Mouse (Mus musculus) forebrain, embryonic 16.5 days (tissue): ENCODE results near the gene Selplg. TPM values are rescaled to one million over a fixed set of nuclear protein-coding genes. Genes with fewer than 3 reads are reported as not detected.

Experiments
- ATAC-seq: fragments of 200-750 bp; cut with Nextera tagmentation; 2 replicates; pipeline ENCODE4 v1.8.0; 2017; ENCODE audit warnings: mild to moderate bottlenecking, moderate library complexity
- H3K27ac ChIP-seq: fragments of 300-500 bp; sonication (generic); 2 replicates; pipeline ENCODE4 v1.5.1; 2014; ENCODE audit warnings: low read length, control low read depth
- H3K27me3 ChIP-seq: fragments of 300-500 bp; sonication (generic); replicated peaks from 2 replicates; pipeline ENCODE4 v1.6.1; 2014; ENCODE audit warnings: low read length; ENCODE audit not compliant: control insufficient read depth, insufficient read depth
- H3K36me3 ChIP-seq: fragments of 300-500 bp; sonication (generic); 2 replicates; pipeline ENCODE4 v1.6.1; 2014; ENCODE audit not compliant: control insufficient read depth, insufficient read depth
- H3K4me1 ChIP-seq: fragments of 300-500 bp; sonication (generic); replicated peaks from 2 replicates; pipeline ENCODE4 v1.6.1; 2014; ENCODE audit warnings: low read length; ENCODE audit not compliant: control insufficient read depth, insufficient read depth
- H3K4me2 ChIP-seq: fragments of 300-500 bp; sonication (generic); 2 replicates; pipeline ENCODE4 v1.6.1; 2014; ENCODE audit warnings: mild to moderate bottlenecking, low read length, control low read depth
- H3K4me3 ChIP-seq: fragments of 300-500 bp; sonication (generic); replicated peaks from 2 replicates; pipeline ENCODE4 v1.5.1; 2014; ENCODE audit warnings: mild to moderate bottlenecking, low read length, control low read depth
- H3K9ac ChIP-seq: fragments of 300-500 bp; sonication (generic); replicated peaks from 2 replicates; pipeline ENCODE4 v1.6.1; 2014; ENCODE audit warnings: low read depth, low read length, control low read depth
- H3K9me3 ChIP-seq: fragments of 300-500 bp; sonication (generic); 2 replicates; pipeline ENCODE4 v1.6.1; 2016; ENCODE audit warnings: low read length; ENCODE audit not compliant: control insufficient read depth
- WGBS: fragments of 180-500 bp; shearing (Covaris S2); extraction: QIAGEN DNeasy Blood & Tissue Kit; methylation state at CpG from one replicate; pipeline ENCODE4 v1.1.7; 2014; 5-methylcytosine and 5-hydroxymethylcytosine counted together
- polyA plus RNA-seq: library from polyadenylated mRNA; unstranded; fragments of >200 nt; fragmentation: Nextera tagmentation; extraction: Ambion mirVana; gene quantifications from 2 replicates; pipeline ENCODE4 v1.2.1, GENCODE M21; 2015

Gene Selplg
- polyA plus RNA-seq, 1 experiment from 2014 or later = 1.8 TPM

DNA sequence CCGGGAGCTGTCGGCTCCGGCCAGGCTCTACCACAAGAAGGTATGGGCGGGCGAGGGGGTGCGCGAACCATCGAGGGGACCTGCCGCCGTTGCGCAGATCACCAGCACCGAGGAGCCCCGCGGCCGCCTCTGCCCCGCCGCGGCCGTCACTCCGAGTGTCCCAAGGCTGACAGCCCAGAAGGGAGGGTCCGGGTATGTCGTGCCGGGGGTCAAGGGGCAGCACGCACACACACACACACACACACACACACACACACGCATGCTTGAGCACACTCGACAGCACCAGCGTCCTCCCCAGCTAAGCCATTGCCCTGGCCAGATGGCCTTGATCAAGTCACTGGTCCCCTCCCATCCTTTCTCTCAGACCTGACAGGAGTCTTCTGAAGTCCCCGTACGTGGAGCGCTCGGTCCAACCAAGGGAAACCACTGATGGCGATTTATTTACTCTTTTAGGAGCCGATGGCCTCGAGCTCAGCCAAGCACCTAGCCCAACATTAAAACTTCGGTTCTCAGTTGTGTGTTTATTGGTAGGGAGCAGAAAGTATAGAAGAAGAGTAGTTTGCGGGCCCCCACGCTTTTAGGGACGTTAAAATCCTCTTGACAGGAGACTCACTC lies 59.4 kb downstream of the Selplg start:
- Histone ChIP-seq H3K4me2 (peak overlapping the region; percentile 57), H3K27me3 (no peaks in the 10 kb centered on the region), H3K36me3 (peaks cover 4% of the 10 kb centered on the region; the same call in 1 of the 2 replicates), H3K4me1 (peaks cover 26% of the 10 kb centered on the region), H3K9me3 (no peaks in the 10 kb centered on the region), H3K27ac (peak overlapping the region; percentile 99; the same call in 1 of the 2 replicates), H3K4me3 (peak overlapping the region; percentile 100), H3K9ac (peak overlapping the region; percentile 89)
- peak; percentile 41; the same call in 1 of the 2 replicates for ATAC-seq
- 2% methylated on average over 38 of the region's 38 CpGs for WGBS

DNA sequence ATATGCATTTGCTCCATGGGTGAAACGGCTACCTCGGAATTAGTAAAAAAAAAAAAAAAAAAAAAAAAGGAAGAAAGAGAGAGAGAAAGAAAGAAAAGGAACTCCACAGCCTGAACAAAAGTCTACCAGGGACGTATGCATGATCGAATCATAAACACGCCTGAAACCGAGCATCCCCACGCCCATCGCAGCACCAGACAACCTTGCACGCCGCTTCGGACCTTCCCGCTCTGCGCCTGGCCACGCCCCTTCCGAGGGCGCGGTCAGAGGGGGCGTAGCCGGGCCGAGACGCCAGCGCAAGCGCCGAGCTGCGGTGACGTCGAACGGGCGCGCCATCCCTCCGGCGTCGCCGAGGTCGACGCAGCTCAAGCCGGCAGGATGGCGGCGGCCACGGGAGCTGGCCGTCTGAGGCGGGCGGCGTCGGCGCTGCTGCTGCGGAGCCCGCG lies 60.0 kb downstream of the Selplg start, which contains the start of the genes Sart3 and Iscu:
Gene Sart3 (minus strand): TSS at position 61 of the 446 bp plus-strand sequence.
Gene Iscu (plus strand): TSS at position 299 of the 446 bp plus-strand sequence.
- H3K4me3 ChIP-seq = peak within 1 kb of the TSS; percentile 100
- 0% methylated on average over 46 of the region's 49 CpGs for WGBS
- ATAC-seq = peak; percentile 77

DNA sequence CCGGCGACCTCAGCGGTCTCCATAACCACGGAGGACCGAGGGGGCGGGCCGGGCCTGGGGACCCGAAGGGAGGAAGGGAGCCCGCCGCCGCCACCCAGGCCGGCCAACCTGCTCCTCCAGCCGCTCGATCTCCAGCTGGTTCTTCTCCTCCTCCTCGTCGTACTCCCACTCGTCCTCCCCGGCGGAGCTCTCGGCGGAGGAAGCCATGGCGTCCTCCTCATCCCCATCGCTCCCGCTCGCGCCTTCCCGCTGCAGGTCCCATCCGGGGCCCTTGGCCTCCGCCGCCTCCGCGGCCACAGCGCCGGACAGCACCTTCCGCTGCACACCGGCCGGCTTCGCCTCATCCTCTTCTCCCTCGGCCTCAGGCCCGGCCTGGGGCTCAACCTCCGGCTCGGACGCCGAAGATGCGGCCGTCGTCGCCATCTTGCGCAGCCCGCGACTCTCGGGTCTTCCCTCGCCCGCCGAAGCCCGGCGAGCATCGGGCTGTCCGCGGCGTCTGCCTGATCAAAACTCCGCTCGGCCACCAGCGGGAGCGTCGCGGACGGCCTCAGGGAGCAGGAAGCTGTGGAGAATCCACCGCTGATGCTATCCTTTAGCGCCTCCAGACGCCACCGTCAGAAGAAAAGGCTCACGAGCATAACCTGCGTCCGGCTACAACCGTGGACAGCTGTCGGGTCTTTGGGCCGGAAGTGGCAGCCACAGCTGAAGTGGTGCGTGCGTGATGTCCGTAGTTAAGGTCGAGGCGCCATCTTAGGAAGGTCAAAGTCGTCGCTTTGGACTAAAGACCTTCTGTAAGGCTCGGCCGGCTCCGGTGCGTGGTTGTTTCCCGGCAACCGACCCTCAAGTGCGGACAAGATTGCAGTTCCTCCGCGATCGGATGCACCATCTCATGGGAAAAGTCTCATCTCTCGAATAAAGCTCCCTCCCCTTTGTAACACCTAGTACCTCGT lies 61.0 kb downstream of the Selplg start:
- Histone ChIP-seq H3K36me3 (peaks cover 4% of the 10 kb centered on the region; the same call in 1 of the 2 replicates), H3K4me2 (peak overlapping the region; percentile 66), H3K4me1 (peaks cover 26% of the 10 kb centered on the region), H3K9me3 (no peaks in the 10 kb centered on the region), H3K27ac (peak overlapping the region; percentile 99), H3K27me3 (no peaks in the 10 kb centered on the region), H3K9ac (peak overlapping the region; percentile 89), H3K4me3 (peak overlapping the region; percentile 100)
- under 1% methylated on average over 90 of the region's 97 CpGs for WGBS
- ATAC-seq = peak; percentile 81

More for the DNA sequence above, 60.0 kb downstream of the Selplg start, which contains the start of the genes Sart3 and Iscu:
- H3K9ac ChIP-seq = peak within 1 kb of the TSS; percentile 89
- peak within 1 kb of the TSS; percentile 99 for H3K27ac ChIP-seq
- no peaks in the 10 kb centered on the region for H3K9me3 ChIP-seq
- peaks cover 4% of the 10 kb centered on the region; the same call in 1 of the 2 replicates for H3K36me3 ChIP-seq
- peaks cover 26% of the 10 kb centered on the region for H3K4me1 ChIP-seq
- H3K4me2 ChIP-seq = peak within 1 kb of the TSS; percentile 57
- H3K27me3 ChIP-seq = no peaks in the 10 kb centered on the region

DNA sequence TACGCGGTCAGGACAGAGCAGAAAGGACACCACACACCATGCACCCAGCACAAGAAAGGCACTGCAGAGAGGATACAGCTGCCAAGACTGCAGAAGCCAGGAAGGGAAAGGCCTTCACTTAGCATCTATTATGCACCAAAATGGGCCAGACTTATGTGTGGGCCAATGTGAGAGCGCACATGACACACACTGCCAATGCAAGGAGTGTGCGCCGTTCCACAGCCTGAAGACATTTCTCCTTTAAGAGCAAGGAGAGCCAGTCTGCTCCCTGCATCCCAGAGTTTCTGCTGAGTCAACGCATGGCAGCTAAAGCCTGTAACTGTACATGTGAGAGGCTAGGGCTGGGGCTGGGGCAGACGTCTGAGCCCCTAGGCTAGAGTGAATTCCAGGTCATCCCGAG lies 63.6 kb downstream of the Selplg start:
- no peaks in the 10 kb centered on the region; the same call in 1 of the 2 replicates for H3K36me3 ChIP-seq
- H3K9me3 ChIP-seq = no peaks in the 10 kb centered on the region
- ATAC-seq = no peak
- 94% methylated on average over 8 of the region's 8 CpGs for WGBS
- H3K4me3 ChIP-seq = no peak overlapping the region
- no peak overlapping the region for H3K4me2 ChIP-seq
- H3K27me3 ChIP-seq = no peaks in the 10 kb centered on the region
- no peak overlapping the region for H3K9ac ChIP-seq
- H3K27ac ChIP-seq = no peak overlapping the region
- peaks cover 24% of the 10 kb centered on the region for H3K4me1 ChIP-seq

Other genes with a start within 250 kb of the Selplg start
- 2.3 and 2.7 TPM in 2 replicates for gene Cmklr1, start 182.2 kb downstream of the Selplg start, polyA plus RNA-seq
- gene 1700069L16Rik, start 107.9 kb downstream of the Selplg start, polyA plus RNA-seq = not detected in 2 replicates
- 9.2 and 9.6 TPM in 2 replicates for gene Ficd, start 96.8 kb downstream of the Selplg start, polyA plus RNA-seq
- 50.7 and 52.7 TPM in 2 replicates for gene Sart3, start 60.1 kb downstream of the Selplg start, polyA plus RNA-seq
- 76.9 and 79.6 TPM in 2 replicates for gene Iscu, start 59.9 kb downstream of the Selplg start, polyA plus RNA-seq
- 4.4 and 7.9 TPM in 2 replicates for gene Tmem119, start 32.1 kb downstream of the Selplg start, polyA plus RNA-seq
- 230 and 234 TPM in 2 replicates for gene Coro1c, start 76.1 kb upstream of the Selplg start, polyA plus RNA-seq
- gene Ssh1, start 161.2 kb upstream of the Selplg start, polyA plus RNA-seq = 11.2 and 12.4 TPM in 2 replicates
- gene Dao, start 171.1 kb upstream of the Selplg start, polyA plus RNA-seq = not detected in 2 replicates
- 17.9 and 20.6 TPM in 2 replicates for gene Usp30, start 232.8 kb upstream of the Selplg start, polyA plus RNA-seq